Mouse (Mus musculus): ENCODE measurements around the gene Arhgap15. TPM values are rescaled to one million over a fixed set of nuclear protein-coding genes. Genes with fewer than 3 reads are reported as not detected.

The Arhgap15 gene
- polyA plus RNA-seq, 1 experiment from 2014 or later: 22.6 TPM

DNA sequence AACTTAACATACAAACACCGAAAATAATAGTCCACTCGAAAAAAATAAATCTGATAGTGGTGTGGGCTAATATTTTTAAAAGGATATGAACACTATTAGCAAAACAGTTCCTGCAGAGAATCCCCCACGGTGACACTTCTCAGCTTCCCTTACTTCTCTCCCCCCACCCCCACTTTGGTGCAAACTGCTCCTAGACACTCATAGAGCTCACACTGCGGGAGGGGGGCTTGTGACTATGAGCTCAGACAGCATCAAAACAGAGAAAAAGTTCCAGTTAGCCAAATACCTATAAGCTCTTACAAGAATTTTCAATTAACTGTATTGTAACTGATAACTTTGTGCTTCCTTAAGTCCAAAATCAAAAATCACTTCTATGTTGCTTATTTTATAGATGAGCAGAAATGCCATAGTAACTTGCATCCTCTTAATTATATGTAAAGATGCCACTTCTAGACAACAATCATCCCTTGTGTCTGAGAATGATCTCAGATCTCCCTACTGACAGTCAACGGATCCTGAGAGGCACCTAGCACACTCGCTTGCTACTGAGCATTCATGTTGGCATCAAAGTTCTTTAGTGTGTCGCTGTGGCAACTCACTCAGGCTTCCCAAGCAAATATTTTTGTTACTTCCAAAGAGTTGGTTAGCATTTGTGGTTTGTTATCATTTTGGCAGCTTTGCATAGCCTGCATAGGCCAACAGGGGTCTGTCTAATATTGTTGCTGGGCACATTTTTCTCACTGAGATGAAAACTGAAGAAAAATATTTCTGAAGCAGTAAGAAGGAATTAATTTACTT lies 493.2 kb downstream of the Arhgap15 start:
- no peaks in the 10 kb centered on the region for H3K79me2 ChIP-seq (ENCODE audit: inconsistent target)
- H3K36me3 ChIP-seq (ENCODE audit: inconsistent target): no peaks in the 10 kb centered on the region
- no peak overlapping the region for H3K4me3 ChIP-seq (ENCODE audit: inconsistent target)
- WGBS (ENCODE audit: missing documents): 94% methylated on average over 7 of the region's 7 CpGs
- H3K27ac ChIP-seq: no peak overlapping the region

DNA sequence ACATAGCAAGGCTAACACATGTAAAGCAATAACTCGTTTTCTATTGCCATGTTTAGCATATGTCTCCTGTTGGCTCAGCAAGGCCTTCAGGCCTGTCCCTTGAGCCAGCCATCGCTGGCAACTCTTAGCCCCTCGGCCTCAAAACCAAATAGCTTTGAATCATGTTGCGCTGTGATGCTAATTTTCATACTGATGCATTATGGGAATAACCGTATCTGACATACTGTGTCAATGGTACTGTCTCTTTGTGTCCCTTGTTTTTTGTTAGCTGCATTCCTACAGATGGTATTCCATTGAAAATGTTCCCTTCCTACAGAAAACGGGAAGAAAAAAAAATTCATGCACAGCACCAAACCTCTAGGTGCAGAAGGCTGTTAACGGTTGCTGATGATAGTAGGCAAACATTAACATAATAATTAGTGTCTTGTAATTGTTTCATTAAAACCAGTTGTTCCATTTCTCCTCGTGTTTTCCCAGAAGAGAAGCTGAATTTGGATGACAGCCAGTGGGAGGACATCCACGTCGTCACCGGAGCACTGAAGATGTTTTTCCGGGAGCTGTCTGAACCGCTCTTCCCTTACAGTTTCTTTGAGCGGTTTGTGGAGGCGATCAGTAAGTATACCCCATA lies 494.1 kb downstream of the Arhgap15 start:
- Histone ChIP-seq H3K4me3 (ENCODE audit: inconsistent target) (no peak overlapping the region), H3K27ac (no peak overlapping the region), H3K79me2 (ENCODE audit: inconsistent target) (no peaks in the 10 kb centered on the region), H3K36me3 (ENCODE audit: inconsistent target) (no peaks in the 10 kb centered on the region)
- WGBS (ENCODE audit: missing documents): 93% methylated on average over 14 of the region's 15 CpGs

DNA sequence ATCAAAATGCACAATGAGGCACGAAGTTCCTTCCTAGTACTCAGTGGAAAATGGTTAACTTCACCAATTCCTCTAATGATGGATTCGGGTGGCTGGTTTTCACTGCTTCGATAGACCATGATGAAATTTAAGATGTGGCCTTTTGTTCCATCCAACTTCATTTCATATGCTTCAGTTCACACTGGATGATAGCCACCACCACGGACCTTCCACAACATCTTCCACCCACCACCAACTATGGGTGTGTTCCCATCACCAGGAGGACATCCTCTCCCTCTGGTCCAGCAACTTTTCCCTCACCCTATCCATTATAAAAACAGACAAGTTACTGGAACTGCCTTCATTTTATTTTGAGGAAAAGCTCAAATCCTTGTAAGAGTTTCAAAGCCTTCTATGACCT lies 506.7 kb downstream of the Arhgap15 start:
- Histone ChIP-seq H3K27ac (no peak overlapping the region), H3K36me3 (ENCODE audit: inconsistent target) (no peaks in the 10 kb centered on the region), H3K4me3 (ENCODE audit: inconsistent target) (no peak overlapping the region), H3K79me2 (ENCODE audit: inconsistent target) (no peaks in the 10 kb centered on the region)
- WGBS (ENCODE audit: missing documents): 98% methylated on average over 4 of the region's 4 CpGs

DNA sequence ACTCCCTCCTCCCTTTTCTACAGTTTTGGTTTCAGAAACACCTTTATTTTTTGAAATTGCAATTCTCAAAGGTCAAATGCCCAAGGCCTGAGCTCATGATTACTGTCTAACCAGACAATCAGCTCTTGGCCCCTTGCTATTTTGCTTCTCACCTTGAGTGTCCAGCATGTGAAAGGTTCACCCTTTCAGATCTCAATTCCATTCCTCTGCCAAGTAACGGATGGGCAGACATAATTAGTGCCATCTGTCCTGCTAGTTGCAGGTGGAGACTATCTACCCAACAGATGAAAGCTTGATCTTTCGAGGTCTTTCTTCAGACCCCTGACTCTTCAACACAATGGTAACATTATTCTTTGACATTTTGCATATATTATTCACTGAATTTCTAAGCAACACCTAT lies 509.3 kb downstream of the Arhgap15 start:
- Histone ChIP-seq H3K79me2 (ENCODE audit: inconsistent target) (no peaks in the 10 kb centered on the region), H3K36me3 (ENCODE audit: inconsistent target) (no peaks in the 10 kb centered on the region), H3K4me3 (ENCODE audit: inconsistent target) (no peak overlapping the region), H3K27ac (no peak overlapping the region)
- WGBS (ENCODE audit: missing documents): 93% methylated on average over 2 of the region's 2 CpGs

DNA sequence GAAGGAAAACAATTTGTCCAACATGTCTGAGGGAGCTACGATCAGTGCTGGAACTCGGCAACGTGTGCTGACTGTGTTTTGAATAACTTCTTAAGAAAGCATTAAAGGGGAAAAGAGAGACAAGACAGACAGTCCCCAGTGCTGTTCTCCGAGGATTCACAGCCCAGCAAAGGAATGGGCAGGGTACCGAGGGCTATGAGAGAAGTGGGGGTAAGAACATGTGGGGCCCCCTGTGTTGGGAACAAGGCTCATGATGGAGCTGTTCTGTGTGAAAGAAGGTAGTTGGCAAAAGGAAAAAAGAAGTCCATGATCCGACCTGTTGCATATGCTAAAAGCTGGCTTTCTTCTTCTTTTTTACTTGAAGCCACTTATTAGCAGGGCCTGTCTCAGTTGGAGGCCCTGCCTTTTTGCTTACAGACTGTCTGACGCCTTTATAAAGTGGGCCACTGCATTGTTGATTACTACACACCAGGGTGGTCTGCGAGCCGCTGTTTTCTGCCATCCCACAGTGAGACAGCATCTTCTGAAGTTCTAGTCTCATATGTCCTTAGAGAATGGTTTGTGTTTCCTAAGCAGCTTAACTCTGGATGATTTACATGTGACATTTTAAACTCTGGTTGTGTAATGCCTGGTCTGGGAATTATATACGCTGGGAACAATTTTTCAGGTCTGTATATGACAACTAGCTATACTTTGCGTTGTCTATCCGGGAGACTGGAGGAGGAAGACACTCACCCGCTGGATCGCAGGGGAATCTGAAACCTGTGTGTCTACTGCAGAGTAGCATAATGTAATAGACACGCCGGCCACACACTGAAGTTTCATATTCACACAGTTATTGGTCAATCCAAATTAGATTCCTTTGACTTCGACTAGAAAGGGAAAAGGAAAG lies 523.1 kb downstream of the Arhgap15 start:
- no peaks in the 10 kb centered on the region for H3K79me2 ChIP-seq (ENCODE audit: inconsistent target)
- 94% methylated on average over 17 of the region's 17 CpGs for WGBS (ENCODE audit: missing documents)
- no peak overlapping the region for H3K4me3 ChIP-seq (ENCODE audit: inconsistent target)
- no peaks in the 10 kb centered on the region for H3K36me3 ChIP-seq (ENCODE audit: inconsistent target)
- no peak overlapping the region for H3K27ac ChIP-seq

DNA sequence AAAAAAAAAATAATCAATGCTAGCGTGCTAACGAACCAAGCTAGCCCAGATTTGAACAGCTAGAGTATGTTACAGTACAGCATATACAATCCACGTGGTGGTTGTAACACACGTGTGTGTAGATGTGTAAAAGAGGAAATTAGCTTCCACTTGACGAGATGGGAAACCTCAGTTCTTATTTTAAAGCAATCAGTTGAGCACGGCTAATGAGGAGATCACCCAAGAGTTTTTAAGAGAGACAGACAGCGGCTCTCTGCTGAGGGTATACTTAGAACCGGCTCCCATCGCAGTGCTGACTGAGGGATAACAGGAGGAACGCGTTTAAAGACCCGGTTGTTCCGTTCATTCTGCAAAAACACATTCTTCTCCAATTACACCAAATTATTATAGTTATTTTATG lies 524.0 kb downstream of the Arhgap15 start:
- H3K4me3 ChIP-seq (ENCODE audit: inconsistent target): no peak overlapping the region
- H3K79me2 ChIP-seq (ENCODE audit: inconsistent target): no peaks in the 10 kb centered on the region
- no peak overlapping the region for H3K27ac ChIP-seq
- 95% methylated on average over 13 of the region's 13 CpGs for WGBS (ENCODE audit: missing documents)
- H3K36me3 ChIP-seq (ENCODE audit: inconsistent target): no peaks in the 10 kb centered on the region

DNA sequence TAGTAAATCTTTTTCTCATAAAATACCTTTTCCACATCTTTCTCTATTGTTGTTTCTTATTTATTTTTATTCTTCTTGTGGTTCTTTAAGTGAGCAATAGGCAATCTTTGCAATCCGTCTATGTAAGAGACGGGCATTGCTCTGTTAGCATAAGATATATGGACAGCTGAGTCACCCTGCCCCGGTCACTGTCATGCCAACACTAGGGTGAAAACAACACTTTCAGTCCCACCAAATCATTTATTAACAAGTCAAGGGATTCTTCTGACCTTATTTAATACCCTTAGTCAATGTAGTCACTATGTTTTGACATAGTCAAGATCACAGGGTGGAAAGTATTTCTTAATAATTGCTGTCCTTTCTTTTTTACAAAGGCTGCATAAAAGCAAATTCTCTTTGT lies 525.8 kb downstream of the Arhgap15 start:
- Histone ChIP-seq H3K4me3 (ENCODE audit: inconsistent target) (no peak overlapping the region), H3K79me2 (ENCODE audit: inconsistent target) (no peaks in the 10 kb centered on the region), H3K36me3 (ENCODE audit: inconsistent target) (no peaks in the 10 kb centered on the region), H3K27ac (peak overlapping the region; percentile 24; the same call in 1 of the 2 replicates)
- WGBS (ENCODE audit: missing documents): 80% methylated on average over 3 of the region's 3 CpGs

DNA sequence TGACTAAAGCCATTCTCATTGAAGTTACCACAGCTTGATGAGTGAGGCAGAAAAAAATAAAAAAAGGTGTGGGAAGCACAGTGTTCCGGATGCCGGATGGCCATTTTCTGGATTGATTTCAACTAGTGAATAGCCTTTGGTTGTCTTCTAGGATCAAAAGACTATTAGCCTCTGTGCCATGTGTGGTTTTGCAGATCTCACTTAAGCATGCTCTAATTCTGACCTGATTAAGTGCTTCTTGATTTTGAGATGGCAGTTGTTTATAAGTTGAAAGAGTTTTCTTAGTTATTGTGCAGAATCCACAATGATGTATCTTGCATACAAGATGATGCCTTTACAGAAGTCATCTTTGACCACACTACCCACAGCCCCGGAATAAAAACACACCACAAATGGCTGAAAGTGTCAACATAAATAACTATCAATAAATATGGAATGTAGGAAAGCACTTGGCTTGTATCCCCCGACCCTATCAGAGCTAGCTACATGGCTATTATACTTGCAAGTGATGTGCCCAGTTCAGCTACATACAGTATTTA lies 537.6 kb downstream of the Arhgap15 start:
- Histone ChIP-seq H3K4me3 (ENCODE audit: inconsistent target) (no peak overlapping the region), H3K27ac (no peak overlapping the region), H3K79me2 (ENCODE audit: inconsistent target) (no peaks in the 10 kb centered on the region), H3K36me3 (ENCODE audit: inconsistent target) (no peaks in the 10 kb centered on the region)
- WGBS (ENCODE audit: missing documents): 92% methylated on average over 4 of the region's 4 CpGs

DNA sequence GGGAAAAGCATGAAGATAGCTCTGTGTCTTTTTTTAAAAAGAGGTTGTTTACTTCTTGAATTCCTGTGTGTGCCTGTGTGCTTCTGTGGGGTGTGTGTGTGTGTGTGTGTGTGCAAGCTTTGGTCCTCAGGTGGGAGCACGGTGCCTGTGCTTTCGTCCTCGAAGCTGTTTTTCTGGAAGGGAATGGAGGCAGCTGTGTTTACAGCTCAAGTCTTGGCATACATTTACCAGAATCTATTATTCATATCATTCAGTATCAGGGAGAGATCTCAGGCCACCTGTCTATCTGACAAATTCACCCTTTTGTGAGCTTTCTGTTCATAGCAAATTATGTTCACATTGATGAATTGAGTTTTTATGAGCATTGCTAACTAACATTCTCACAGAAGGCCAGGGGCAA lies 550.5 kb downstream of the Arhgap15 start:
- H3K27ac ChIP-seq: no peak overlapping the region
- H3K36me3 ChIP-seq (ENCODE audit: inconsistent target): no peaks in the 10 kb centered on the region
- H3K79me2 ChIP-seq (ENCODE audit: inconsistent target): no peaks in the 10 kb centered on the region
- no peak overlapping the region for H3K4me3 ChIP-seq (ENCODE audit: inconsistent target)
- 94% methylated on average over 3 of the region's 3 CpGs for WGBS (ENCODE audit: missing documents)

DNA sequence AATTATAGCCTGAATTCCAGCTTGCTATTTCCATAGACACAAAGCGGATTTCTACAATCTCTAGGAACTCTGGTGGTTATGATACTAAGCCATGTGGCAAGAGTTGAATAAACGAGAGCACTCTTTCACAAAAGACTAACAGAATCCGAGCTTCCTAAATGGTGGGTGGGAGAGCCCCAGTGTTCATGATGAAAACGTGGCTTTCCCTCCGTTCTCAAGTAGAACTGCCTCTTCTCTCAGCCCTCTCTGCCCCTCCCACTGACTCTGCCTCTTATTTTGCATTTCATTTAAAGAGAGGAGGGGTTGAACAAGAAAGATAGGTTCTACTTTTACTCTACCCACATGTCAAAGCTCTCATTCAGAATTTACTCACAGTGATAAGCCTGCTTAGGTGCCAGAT lies 551.3 kb downstream of the Arhgap15 start:
- no peaks in the 10 kb centered on the region for H3K36me3 ChIP-seq (ENCODE audit: inconsistent target)
- H3K4me3 ChIP-seq (ENCODE audit: inconsistent target): no peak overlapping the region
- no peaks in the 10 kb centered on the region for H3K79me2 ChIP-seq (ENCODE audit: inconsistent target)
- no peak overlapping the region for H3K27ac ChIP-seq
- WGBS (ENCODE audit: missing documents): 96% methylated on average over 5 of the region's 5 CpGs

DNA sequence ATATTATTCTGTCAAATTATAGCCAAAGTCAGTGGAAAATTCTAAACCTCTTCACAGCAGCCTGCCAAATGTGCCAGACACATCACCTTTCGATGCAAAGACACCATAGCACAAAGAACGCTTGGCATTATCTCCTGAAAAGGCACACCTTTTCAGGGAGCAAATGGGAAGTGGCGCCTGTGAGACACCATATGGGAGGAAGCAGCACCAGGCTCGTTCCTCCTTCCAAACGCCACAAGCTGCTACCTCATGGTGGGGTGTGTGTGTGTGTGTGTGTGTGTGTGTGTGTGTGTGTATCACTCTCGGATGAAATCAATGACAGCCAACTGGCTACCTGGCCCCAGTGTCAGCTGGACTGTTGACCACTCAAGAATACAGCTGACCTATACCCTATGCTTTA lies 551.8 kb downstream of the Arhgap15 start:
- 75% methylated on average over 6 of the region's 6 CpGs for WGBS (ENCODE audit: missing documents)

DNA sequence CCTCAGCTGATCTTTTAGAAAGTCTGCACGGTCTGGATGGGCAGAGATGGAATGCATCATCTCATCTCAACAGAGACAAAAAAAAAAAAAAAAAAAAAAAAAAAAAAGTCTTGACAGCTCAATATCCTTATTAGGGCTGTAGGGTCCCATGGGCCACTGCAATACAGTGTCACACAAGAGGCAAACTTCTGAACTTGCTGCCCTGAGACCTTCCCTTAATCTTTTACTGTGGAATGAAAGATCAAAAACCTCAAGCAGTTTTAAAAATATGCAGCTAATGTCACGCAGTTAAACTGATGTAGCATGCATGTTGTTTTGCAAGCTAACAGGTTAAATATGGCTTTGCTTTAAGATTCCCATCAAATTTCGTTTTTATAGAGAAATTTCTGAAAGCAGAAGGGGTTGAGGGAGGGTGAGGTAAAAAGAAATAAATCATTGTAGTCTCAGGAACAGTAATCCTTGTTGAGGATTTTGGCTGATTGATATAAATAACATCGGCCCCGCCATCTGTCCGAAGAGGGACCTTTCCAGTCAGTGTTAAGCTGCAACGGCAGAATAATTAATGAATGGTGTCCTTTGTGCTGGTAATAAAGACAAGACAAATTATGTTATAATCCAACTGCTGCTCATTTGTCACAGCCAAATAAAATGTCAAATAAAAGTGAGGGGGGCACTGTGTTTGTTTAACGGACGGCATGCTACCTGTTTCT lies 555.8 kb downstream of the Arhgap15 start:
- Histone ChIP-seq H3K4me3 (ENCODE audit: inconsistent target) (no peak overlapping the region), H3K79me2 (ENCODE audit: inconsistent target) (no peaks in the 10 kb centered on the region)
- 94% methylated on average over 8 of the region's 9 CpGs for WGBS (ENCODE audit: missing documents)

More for the DNA sequence above, 551.8 kb downstream of the Arhgap15 start:
- no peaks in the 10 kb centered on the region for H3K36me3 ChIP-seq (ENCODE audit: inconsistent target)
- no peak overlapping the region for H3K4me3 ChIP-seq (ENCODE audit: inconsistent target)
- H3K79me2 ChIP-seq (ENCODE audit: inconsistent target): no peaks in the 10 kb centered on the region
- H3K27ac ChIP-seq: no peak overlapping the region

DNA sequence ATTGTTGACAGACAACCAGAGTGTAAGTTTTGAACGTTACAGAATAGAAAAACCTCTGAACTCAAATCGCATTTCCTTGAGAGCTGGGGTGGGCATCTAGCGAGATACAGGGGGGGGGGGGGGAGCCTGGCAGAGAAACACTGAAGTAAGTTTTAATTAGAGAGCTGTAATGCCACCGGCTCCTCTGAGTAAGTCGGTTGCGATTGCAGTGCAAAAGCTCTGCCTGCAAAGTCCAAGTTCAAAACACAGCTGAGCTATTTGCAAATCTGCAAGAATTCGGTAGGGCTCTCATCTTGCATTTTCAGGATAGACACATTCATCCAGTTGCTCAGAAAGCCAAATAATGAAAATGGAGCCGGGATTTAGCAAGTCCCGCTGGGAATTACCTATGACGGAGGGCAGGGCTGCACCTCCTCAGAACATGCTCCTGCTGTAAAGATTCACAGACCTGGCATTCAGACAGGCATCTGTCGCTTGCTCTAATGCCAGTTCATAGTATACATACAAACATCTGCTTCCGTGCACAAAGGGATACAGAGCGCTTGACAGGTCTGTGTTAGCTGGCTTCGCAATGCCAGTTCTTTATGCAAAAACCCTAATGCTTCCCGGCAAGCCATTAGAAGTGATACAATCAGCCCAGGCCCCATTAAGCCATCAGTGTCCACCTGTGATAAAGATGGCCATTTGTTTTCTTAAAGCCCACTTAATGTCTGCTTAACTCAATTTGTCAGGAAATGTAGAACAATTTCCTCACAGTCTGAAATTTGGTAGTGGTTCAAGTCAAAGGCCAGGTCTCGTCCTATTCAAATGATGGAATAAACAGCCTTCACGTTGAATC lies 556.6 kb downstream of the Arhgap15 start:
- WGBS (ENCODE audit: missing documents): 96% methylated on average over 17 of the region's 17 CpGs
- no peaks in the 10 kb centered on the region for H3K36me3 ChIP-seq (ENCODE audit: inconsistent target)
- H3K27ac ChIP-seq: no peak overlapping the region
- no peak overlapping the region for H3K4me3 ChIP-seq (ENCODE audit: inconsistent target)
- H3K79me2 ChIP-seq (ENCODE audit: inconsistent target): no peaks in the 10 kb centered on the region

More for the DNA sequence above, 555.8 kb downstream of the Arhgap15 start:
- Histone ChIP-seq H3K36me3 (ENCODE audit: inconsistent target) (no peaks in the 10 kb centered on the region), H3K27ac (no peak overlapping the region)
